Mouse (Mus musculus): ENCODE measurements around the gene Ryr1. TPM values are rescaled to one million over a fixed set of nuclear protein-coding genes. Genes with fewer than 3 reads are reported as not detected.
"Not testable (repeated sequence)": the region's sequence is repeated elsewhere in the genome, so short reads cannot be mapped to it uniquely, and the experiment has no call there.

Ryr1 gene
- total RNA-seq, 2 experiments from 2014 or later: 0.07 TPM; not detected in 1

DNA sequence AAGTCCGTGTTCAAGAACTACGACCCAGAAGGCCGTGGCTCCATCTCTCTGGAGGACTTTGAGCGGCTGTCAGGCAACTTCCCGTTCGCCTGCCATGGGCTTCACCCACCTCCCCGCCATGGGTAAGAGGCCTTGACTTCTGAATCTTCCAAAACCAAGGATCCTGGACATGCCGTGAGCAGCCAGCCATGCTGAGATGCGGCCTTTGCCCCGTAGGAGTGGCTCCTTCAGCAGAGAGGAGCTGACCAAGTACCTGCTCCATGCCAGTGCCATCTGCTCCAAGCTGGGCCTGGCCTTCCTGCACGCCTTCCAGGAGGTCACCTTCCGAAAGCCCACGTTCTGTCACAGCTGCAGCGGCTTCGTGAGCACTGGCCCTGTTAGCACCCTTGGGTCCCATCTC lies 23.8 kb upstream of the Ryr1 start:
- no peak for ATAC-seq (replicated peaks; ENCODE audit: low FRiP score, low TSS enrichment, poor library complexity, severe bottlenecking)

DNA sequence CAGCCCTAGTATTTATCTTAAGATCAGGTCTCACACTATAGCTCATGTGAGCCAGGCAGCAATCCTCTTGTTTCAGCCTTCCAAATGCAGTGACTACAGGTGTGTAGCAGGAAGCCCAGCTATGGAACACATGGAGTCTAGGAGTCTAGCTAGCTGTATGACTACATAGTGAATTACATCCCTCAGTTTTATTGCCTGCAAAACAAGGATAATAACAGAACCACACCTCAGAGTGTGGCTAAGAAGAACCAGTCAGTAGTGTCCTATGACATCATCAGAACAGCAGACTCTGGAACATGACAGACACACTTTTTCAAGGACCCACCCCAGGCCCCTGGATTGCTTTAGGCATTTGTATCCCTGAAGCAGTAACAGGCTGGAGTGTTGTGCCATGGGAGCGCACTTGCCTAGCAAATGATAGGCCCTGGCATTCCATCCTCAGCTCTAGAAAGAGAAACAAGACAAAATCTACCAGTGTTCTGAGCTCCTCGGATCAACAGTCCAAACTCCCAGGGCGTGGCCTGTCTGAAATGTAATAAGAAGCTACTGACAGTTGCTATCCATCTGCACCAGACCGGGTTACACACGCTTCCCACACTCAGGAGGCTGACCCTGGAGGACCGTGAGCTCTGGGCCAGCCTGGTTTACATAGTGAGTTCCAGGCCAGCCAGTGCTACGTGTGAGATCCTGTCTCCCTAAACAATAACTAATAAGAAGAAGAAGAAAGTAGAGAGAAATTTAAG lies 21.8 kb upstream of the Ryr1 start:
- ATAC-seq (replicated peaks; ENCODE audit: low FRiP score, low TSS enrichment, poor library complexity, severe bottlenecking): no peak

DNA sequence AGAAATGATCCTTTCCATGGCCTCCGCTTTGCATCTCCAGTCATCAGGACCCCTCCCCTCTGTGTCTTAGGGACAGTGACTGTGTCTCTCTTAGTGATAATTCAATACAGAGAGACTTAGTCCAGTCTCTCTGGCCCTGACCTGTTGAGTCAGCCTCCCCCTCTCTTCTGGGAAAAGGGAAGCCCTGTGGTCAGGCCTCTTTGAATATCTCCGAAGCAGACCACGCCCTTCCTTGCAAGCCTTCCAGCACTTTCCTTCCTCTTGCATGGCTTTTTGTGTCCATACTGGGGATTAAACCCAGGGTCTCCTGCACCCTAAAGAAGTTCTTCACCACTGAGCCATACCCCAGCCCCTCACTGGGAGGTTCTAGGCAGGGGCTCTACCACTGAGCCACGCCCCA lies 19.0 kb upstream of the Ryr1 start:
- no peak for ATAC-seq (replicated peaks; ENCODE audit: low FRiP score, low TSS enrichment, poor library complexity, severe bottlenecking)

DNA sequence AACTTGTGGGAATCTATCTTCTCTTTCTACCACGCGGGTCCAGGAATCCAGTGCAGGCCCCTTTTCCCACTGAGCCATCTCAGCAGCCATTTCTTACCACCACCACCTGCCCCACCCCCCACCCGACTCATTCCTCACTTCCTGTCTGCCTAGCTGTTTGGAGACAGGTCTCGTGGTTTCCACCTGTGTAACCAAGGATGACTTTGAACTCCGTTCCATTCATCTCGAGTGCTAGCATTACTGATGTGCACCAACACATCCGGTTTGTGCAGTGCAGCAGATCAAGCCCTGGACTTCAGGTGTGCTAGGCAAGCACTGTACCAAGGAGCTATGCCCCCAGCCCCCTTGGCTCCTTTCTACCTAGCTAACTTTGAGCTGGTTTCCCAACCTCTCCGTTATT lies 16.4 kb upstream of the Ryr1 start:
- no peak for ATAC-seq (replicated peaks; ENCODE audit: low FRiP score, low TSS enrichment, poor library complexity, severe bottlenecking)

DNA sequence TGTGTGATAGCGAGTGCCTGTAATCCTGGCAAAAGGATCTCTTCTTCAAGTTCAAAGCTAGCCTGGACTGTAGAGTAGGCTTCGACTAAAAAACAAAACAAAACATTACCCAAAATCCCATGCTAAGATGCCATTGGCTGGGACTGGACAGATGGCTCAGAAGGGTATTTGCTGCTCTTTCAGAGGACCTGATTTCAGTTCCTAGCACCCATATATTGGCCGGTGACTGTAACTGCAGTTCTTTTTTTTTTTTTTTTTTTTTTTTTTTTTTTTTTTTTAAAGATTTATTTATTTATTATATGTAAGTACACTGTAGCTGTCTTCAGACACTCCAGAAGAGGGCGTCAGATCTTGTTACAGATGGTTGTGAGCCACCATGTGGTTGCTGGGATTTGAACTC lies 14.3 kb upstream of the Ryr1 start:
- ATAC-seq (replicated peaks; ENCODE audit: low FRiP score, low TSS enrichment, poor library complexity, severe bottlenecking): not testable (repeated sequence)

DNA sequence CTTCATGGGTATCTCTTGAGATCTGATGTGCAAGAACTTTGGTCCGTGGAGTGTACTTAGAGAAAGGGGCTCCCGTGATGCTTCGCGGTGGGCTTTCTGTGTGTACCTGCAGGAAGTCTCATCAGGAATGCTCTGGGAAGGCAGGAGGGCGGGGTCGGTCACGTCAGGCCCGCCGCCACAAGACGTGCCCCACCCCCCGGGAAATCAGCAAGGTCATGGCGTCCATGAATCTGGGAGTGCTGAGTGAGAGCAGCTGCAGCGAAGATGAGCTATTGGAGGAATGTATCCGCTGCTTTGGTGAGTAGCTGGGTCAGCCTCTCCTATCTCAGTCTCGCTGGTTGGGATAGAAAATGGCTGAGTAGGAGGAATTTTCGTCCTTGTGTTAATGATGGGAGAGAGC lies 12.4 kb upstream of the Ryr1 start:
- no peak for ATAC-seq (replicated peaks; ENCODE audit: low FRiP score, low TSS enrichment, poor library complexity, severe bottlenecking)

DNA sequence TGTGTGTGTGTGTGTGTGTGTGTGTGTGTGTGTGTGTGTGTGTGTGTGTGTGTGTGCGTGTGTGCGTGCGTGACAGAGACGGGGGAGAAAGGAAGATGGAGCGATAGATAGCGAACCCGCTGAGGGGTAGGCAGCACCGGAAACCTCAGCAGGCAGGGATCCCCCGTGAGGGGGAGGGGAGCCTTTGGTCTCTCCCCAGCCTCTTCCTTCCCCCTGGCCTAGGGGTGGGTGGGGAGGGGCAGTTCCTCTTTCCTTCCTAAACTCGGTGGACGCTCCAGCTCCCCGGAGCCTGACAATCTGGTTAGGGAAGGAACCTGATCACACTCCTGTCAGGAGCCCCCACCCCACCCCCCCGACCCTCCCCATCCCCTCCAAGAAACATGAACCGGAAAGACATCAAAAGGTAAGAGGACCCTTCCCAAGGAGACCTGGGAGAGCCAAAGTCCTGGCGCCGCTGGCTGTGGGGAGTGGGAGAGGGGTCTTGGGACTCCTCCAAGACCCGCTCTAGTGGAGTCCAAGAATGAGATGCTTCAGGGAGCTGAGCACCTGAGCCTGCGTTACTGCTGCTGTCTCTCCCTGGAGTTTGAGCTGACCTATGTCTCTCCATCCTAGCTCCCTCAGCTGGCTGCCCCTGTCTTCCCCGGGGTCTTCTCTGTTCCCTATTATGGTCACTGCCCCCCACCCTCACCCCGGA lies 9.9 kb upstream of the Ryr1 start, which contains the start of gene Rasgrp4:
Rasgrp4 (plus strand) TSS at position 159 of the 694 bp plus-strand sequence.
- ATAC-seq (replicated peaks; ENCODE audit: low FRiP score, low TSS enrichment, poor library complexity, severe bottlenecking): no peak

DNA sequence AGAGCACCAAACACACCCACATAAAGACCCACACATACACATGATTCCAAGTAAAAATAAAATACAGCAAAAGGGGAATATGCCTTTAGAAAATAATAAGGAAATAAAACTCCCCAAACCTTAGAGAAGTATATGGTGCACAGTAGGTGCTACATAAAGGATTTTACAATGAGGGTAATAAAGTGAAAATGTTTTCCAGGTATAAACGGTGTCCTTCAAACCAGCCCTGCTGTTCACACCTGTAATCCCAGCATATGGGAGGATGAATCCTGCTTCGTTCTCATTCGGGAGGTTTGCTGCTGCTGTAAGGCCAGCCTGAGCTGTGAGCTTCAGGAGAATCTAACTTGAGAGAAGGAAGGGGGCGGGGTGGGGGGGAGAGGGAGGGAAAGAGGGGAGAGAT lies 9.3 kb upstream of the Ryr1 start:
- no peak for ATAC-seq (replicated peaks; ENCODE audit: low FRiP score, low TSS enrichment, poor library complexity, severe bottlenecking)

DNA sequence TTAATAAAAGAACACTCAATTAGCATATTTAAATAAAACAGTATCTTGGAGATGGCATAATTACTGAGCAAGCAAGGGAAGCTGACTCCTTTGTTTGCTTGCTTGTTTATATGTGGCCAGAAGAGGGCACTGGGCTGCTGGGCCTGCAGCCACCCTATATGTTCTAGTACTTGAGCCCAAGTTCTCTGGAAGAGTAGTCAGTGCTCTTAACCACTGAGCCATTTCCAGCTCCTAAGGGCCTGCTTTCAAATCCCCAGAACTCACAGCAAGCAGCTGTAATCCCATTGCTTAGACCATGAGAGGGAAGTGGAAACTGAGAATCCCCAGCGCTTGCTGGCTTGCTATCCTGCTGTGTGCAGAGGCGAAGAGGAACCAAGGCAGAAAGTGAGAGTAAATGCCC lies 3.7 kb upstream of the Ryr1 start:
- ATAC-seq (replicated peaks; ENCODE audit: low FRiP score, low TSS enrichment, poor library complexity, severe bottlenecking): no peak

DNA sequence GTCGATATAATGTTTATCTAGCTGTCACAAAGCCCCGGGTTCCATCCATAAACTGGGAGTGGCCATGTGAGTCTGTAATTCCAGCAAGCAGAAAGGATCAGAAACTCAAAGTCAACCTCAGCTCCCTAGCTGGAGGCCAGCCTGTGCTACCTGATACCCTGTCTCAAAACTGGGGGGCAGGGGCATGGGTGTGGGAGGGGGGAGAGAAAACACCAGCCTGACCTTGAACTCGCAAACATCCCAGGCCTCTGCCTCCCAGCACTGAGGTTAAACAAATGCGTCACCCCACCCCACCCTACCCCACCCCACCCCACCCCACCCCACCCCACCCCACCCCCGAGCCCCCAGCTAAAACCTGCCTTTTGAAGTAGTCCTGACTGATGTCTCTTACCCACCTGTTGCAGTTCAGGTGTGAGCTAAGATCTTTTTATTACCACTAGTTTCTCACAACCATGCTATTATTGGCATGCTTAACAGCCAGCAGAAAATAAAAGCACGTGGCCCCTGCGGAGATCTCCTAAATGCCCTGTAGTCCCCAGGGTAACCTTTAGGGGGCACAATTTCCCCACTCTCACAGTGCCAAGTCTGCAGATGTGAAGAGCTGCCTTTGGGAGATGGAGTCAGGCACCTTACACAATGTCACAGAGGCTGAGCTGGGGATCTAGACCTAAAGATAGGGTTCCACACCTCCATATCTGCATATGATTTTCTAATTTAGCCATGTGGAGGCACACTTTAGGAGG lies 1.4 kb upstream of the Ryr1 start:
- ATAC-seq (replicated peaks; ENCODE audit: low FRiP score, low TSS enrichment, poor library complexity, severe bottlenecking): peak; percentile 59

DNA sequence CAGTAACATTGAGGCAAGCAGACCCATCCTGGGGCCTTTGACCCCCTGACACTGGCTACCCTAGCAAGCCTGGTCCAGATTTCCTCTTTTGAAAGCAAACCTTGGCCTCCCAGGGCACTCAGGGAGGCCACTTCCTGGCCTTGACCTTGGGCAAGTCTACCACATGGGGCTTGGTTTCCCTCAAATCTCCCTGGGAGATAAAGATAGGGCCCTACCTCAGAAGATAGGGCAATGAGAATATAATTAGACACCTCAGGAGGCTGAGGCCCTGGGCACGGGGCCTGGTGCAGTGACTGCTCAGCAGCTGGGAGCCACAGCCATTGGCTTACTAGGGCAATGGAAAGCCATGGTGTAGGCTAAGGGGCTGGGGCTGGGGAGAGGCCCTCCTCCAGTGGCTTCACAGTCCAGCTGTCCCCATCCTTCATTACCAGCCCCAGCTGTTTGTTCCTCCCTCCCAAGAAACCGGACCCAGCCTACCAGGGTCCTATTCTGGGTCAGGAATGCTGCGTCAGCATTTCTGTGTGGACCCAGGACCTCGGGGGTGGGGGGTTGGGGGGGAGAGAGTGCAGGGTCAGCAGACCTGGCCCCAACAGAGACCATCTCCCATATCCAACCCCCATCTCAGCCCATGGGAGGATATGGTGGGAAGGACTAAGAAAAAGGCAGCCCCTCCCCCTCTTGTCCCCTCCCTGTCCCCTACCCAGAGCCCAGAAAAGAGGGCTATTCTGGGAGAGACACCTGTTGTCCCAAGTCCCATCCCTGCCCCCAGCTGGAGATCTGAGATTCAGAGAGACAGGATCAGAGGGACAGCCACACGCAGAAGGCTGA lies 1.2 kb downstream of the Ryr1 start:
- ATAC-seq (replicated peaks; ENCODE audit: low FRiP score, low TSS enrichment, poor library complexity, severe bottlenecking): no peak

DNA sequence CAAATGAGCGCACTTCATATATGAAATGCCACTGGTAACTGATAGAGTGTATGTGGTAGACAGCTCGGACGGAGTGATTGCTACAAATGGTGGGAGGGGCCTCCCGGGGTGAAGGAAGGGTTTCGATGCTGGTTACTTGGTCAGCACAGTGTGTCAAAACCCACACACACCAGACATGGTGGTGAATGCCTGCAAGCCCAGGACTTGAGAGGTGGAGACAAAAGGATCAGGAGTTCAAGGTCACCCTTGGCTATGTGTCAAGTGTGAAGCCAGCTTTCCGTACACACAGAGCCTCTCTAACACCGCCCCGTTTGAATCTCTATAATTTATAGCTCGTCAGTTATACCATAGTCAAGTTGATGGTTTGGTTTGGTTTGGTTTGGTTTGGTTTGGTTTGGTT lies 2.2 kb downstream of the Ryr1 start:
- no peak for ATAC-seq (replicated peaks; ENCODE audit: low FRiP score, low TSS enrichment, poor library complexity, severe bottlenecking)

DNA sequence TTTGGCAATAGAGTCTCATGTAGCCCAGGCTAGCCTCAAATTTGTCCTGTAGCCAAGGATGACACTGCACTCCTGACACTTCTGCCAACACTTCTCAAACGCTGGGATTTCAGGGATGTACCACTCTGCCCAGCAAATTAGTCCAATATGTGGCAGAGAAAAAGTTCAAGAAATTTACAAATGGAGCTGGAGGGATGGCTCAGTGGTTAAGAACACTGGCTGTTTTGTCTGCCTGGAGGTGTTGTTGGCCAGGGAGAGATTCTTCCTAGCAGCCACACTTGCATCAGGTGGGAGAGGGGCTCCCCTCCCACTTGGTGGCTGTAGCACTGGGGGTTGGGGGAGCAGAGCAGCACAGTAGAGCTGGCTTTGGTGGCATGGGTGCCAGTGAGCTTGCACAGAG lies 5.5 kb downstream of the Ryr1 start:
- no peak for ATAC-seq (replicated peaks; ENCODE audit: low FRiP score, low TSS enrichment, poor library complexity, severe bottlenecking)

DNA sequence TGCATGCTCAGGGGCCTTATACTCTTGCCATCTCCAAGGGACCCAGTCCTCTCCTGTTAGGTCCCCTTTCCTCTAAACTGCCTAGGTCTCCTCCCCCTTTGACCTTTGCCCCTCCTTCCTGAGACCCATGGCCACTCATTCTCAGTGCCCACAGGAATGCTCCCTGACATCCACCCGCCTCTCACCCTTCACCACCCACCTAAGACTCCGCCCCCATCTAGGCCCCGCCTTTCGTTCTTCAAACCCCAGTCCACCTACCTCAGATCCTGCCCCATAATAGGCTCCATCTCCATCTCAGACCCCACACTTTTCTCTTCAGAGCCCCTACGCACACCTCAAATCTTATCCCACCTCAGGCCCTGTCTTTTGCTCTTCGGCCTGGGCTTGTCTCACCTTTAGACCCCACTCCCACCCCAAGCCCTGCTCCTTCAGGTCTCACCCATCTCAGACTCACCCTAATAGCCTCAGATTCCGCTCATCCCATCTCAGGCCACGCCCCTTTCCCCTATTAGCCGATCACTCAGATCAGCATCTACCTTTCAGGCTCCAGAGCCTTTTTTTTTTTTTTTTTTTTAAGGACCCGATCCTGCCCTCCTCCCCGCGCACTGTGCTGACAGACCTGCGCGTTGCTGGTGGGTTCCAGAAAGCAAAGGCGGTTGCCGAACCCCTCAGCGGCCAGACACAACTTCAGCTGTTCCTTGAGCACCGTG lies 6.7 kb downstream of the Ryr1 start:
- no peak for ATAC-seq (replicated peaks; ENCODE audit: low FRiP score, low TSS enrichment, poor library complexity, severe bottlenecking)

DNA sequence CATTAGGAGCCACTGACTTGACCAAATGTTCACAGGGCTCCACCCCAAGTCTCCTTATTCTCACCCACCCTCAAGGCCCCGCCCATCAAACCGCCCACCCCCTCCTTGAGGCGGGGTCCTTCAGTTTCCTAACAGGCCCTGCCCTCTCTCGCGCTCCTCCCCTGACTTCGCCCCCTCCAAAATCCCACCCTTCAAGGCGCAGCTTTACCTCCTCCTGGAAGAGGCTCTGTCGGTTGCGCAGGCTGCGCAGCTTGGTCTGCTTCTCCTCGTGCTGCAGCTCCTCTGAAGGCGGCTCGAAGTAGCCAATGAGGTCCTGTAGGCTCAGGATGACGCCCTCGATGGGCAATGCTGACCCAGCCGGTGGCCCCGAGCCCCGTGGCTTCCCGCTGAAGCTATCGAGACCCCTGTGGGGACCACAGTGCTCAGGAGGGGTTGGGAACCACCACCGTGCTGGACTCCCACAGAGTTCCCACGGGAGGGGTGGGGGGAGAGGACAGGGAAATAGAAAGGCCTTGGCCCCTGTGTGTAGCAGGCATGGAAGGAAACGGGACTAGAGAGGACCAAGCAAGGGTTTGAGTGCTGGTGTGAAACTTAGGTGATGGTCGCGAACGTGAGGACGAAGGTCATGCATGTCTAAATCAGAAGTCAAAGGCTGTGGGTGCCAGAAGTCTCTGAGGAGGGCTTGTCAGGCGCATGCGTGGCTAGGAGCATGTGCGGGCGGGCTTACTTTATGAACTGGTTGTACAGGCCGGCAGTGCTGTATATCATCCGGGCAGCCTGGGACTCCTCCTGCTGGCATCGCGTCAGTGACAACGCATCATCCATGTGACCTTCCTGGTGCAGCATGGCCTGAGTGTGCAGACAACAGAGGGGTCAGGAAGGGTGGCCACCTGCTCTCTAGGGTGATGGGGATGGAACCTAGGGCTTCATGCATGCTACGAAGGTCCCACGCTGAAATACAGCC lies 15.7 kb downstream of the Ryr1 start:
- no peak for ATAC-seq (replicated peaks; ENCODE audit: low FRiP score, low TSS enrichment, poor library complexity, severe bottlenecking)

DNA sequence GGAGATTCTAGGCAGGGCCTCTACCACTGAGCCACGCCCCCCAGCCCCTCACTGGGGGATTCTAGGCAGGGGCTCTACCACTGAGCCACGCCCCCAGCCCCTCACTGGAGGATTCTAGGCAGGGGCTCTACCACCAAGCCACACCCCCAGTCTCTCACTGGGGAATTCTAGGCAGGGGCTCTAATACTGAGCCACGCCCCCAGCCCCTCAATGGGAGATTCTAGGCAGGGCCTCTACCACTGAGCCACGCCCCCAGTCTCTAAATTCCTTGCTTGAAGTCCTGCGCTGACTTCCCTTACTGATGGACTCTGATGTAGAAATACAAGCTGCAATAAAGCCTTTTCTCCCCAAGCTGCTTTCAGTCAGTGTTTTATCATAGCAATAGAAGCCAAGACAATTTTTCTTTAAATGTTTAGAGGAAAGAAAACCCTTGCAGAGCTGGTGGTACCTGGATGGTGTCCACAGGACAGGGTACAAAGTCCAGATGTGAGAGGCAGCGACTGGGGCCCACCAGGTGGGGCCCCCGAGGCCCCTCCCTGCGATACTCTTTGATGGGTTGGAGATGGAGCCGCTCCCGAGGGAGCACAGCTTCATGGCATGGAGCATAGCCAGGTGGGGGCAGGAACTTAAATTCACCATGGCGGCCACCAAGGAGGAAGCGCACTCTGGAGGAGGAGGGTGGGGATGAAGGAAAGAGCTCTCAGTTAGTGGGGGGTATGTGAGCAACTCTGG lies 23.5 kb downstream of the Ryr1 start:
- ATAC-seq (replicated peaks; ENCODE audit: low FRiP score, low TSS enrichment, poor library complexity, severe bottlenecking): no peak

DNA sequence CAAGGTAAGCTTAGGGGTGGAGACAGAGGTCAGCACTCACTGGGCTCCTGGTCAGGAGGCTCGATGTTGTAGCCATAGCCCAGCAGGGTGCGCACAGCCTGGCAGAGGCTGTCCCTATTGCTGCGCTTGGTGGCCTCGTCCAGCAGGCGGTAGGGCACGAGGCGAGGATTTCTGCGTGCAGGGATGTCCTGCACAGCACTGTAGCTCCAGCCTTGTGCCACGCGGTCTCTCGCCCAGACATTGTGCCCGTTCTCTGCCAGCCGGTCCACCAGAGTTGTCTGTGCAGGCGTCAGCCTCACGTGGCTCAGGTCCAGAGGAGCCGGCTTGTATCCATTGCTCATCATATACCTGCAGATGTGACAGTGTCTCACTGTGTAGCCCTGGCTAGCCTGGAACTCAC lies 27.8 kb downstream of the Ryr1 start:
- ATAC-seq (replicated peaks; ENCODE audit: low FRiP score, low TSS enrichment, poor library complexity, severe bottlenecking): no peak
